Mouse (Mus musculus): Measurements from ENCODE around the gene Mcrip2.

DNA sequence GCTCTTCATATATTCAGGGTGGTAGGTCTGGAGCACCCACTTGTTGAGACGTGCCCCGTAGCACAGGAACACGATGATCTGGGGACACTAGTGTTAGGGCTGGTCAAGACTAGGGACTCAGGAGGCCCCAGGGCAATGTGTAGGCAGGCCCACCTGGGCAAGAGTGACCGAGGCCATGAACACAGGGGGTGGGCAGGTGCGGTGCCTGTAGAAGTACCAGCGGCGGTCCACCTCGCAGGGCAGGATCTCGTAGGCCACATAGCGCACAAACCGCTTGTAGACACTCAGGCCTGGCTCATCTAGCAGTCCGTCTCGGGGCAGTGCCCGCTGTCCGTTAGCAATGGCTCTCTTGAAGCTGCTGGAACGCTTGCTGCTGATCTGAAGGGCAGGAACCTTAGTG lies 32.7 kb downstream of the Mcrip2 start:
- TF ChIP-seq CTCF (IDR thresholded peaks at IDR 0.05; ENCODE audit: borderline replicate concordance, control insufficient read depth, extremely low read depth, insufficient read depth, low read length, poor library complexity) (no peak), POLR2A (IDR thresholded peaks at IDR 0.05; ENCODE audit: control insufficient read depth, extremely low read depth, insufficient read depth, low read length, poor library complexity) (no peak)
